Mouse (Mus musculus) CH12.LX (cell line): ENCODE measurements around the gene R3hdm2.

Experiments used
- CTCF ChIP-seq, 2 experiments: IDR thresholded peaks in 1 of 2; conservative IDR thresholded peaks in 1 of 2; 2 replicates each; pipeline ENCODE4 v1.5.1; 2011 to 2012; ENCODE audit warnings: low read depth in 2 of 2, low read length in 2 of 2, improper control_type of control experiment in 1 of 2, inconsistent platforms in 1 of 2, mild to moderate bottlenecking in 1 of 2, moderate library complexity in 1 of 2
- E2F4 ChIP-seq: IDR thresholded peaks from 2 replicates; pipeline ENCODE4 v1.6.1; 2011; ENCODE audit warnings: low read depth, low read length, improper control_type of control experiment; ENCODE audit not compliant: insufficient replicate concordance
- JUND ChIP-seq: conservative IDR thresholded peaks from 2 replicates; pipeline ENCODE4 v1.6.1; 2011; ENCODE audit warnings: low read depth, low read length, improper control_type of control experiment
- MAFK ChIP-seq: IDR thresholded peaks from 2 replicates; pipeline ENCODE4 v1.6.1; 2011; ENCODE audit warnings: low read length, improper control_type of control experiment; ENCODE audit not compliant: insufficient replicate concordance
- MAX ChIP-seq: IDR thresholded peaks from 2 replicates; pipeline ENCODE4 v1.6.1; 2011; ENCODE audit warnings: low read length, improper control_type of control experiment
- MAZ ChIP-seq: IDR thresholded peaks from 2 replicates; pipeline ENCODE4 v1.6.1; 2012; ENCODE audit warnings: low read depth, mild to moderate bottlenecking, inconsistent platforms, low read length, improper control_type of control experiment, moderate library complexity
- MXI1 ChIP-seq: IDR thresholded peaks from 2 replicates; pipeline ENCODE4 v1.6.1; 2011; ENCODE audit warnings: mild to moderate bottlenecking, low read depth, low read length, improper control_type of control experiment
- NRF1 ChIP-seq: IDR thresholded peaks from 2 replicates; pipeline ENCODE4 v1.6.1; 2014; ENCODE audit warnings: low read depth, mild to moderate bottlenecking, inconsistent platforms, low read length, improper control_type of control experiment, moderate library complexity
- POLR2A ChIP-seq: IDR thresholded peaks from 2 replicates; pipeline ENCODE4 v1.6.1; 2011; ENCODE audit warnings: low read depth, mild to moderate bottlenecking, improper control_type of control experiment, low read length
- RCOR1 ChIP-seq: conservative IDR thresholded peaks from 2 replicates; pipeline ENCODE4 v1.6.1; 2012; ENCODE audit warnings: low read depth, mild to moderate bottlenecking, inconsistent platforms, low read length, improper control_type of control experiment

DNA sequence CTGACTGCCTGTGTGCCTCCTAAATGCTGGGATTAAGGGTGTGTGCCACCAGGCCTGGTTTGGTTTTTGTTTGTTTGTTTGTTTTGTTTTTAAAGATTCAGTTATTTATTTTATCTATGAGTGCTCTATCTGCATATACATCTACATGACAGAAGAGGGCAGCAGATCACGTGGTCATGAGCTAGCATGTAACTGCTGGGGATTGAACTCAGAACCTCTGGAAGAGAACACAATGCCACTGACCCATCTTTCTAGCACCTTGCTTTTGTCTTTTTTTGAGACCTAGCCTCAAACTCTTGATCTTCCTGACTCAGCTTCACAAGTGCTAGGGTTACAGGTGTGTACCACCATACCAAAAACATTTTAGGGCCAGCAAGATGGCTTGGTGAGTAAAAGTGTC, 44.9 kb upstream of the R3hdm2 start:
- TF ChIP-seq POLR2A: no peak
- no peak for TF ChIP-seq NRF1
- no peak; a peak in 1 of 4 replicates for TF ChIP-seq CTCF (conservative IDR thresholded peaks at IDR 0.05 in 1 of 2, IDR thresholded peaks at IDR 0.05 in 1 of 2; ENCODE audit: low read depth in 2 of 2, low read length in 2 of 2)
- no peak for TF ChIP-seq JUND
- no peak for TF ChIP-seq MAX
- no peak for TF ChIP-seq MAFK
- TF ChIP-seq RCOR1: no peak
- no peak for TF ChIP-seq E2F4
- TF ChIP-seq MXI1: no peak
- no peak for TF ChIP-seq MAZ
